Mouse (Mus musculus) left cerebral cortex, adult 2 months (tissue): Measurements from ENCODE around the gene Neurog1. TPM values are rescaled to one million over a fixed set of nuclear protein-coding genes. Genes with fewer than 3 reads are reported as not detected.

ENCODE experiments used
- DNase-seq, 2 experiments: peaks; one replicate each; pipeline ENCODE4 v3.0.0; 2021 to 2022; ENCODE audit warnings: low spot score in 2 of 2, mixed read lengths in 1 of 2; ENCODE audit errors: extremely low spot score in 1 of 2
- H3K27ac ChIP-seq: fragments of 200-600 bp; 2 replicates; pipeline ENCODE4 v1.8.1; 2022
- H3K4me3 ChIP-seq: fragments of 200-600 bp; 2 replicates; pipeline ENCODE4 v1.8.1; 2022
- CTCF ChIP-seq: fragments of 200-600 bp; IDR thresholded peaks from 2 replicates; pipeline ENCODE4 v1.8.1; 2022; ENCODE audit warnings: antibody characterized with exemption, mild to moderate bottlenecking, moderate library complexity
- intact Hi-C: fragments of 180-260 bp; cut with DNase I; formaldehyde crosslinking; loops from one replicate; pipeline ENCODE4 v1.15.1; 2025
- total RNA-seq, 2 experiments: library from RNA; stranded (reverse); gene quantifications; 2 replicates each; pipeline ENCODE4 v1.2.3; 2021

Gene Neurog1
- total RNA-seq, 2 experiments from 2014 or later = not detected

- Histone ChIP-seq H3K4me3 (no peak overlapping the region), H3K27ac (no peak overlapping the region)
- TF ChIP-seq CTCF = no peak
- intact Hi-C loops = loop anchor here (5.0 kb wide), 1 partner anchor 430 kb away; no protein-coding TSS in a partner anchor
- no peak for DNase-seq
Observed at GRCm38 (mm10) chr13:56256716-56257299, 4.8 kb upstream of the Neurog1 start.

GRCm38 (mm10) chr13:56253379-56253778, 1.4 kb upstream of the Neurog1 start:
- no peak for TF ChIP-seq CTCF
- H3K4me3 ChIP-seq = no peak overlapping the region
- H3K27ac ChIP-seq = no peak overlapping the region
- no peak for DNase-seq
- intact Hi-C loops = no loop called here

GRCm38 (mm10) chr13:56252783-56253182, 820 bp upstream of the Neurog1 start:
- no peak for TF ChIP-seq CTCF
- Histone ChIP-seq H3K4me3 (no peak overlapping the region), H3K27ac (no peak overlapping the region)
- intact Hi-C loops = loop anchor here (1.0 kb wide), 1 partner anchor 31 kb away; no protein-coding TSS in a partner anchor
- DNase-seq = no peak

- Histone ChIP-seq H3K4me3 (no peak overlapping the region), H3K27ac (no peak overlapping the region)
- DNase-seq = no peak
- TF ChIP-seq CTCF = no peak
- intact Hi-C loops = no loop called here
Observed at GRCm38 (mm10) chr13:56251176-56251923, 613 bp downstream of the Neurog1 start.

- intact Hi-C loops = no loop called here
- H3K4me3 ChIP-seq = no peak overlapping the region
- no peak for TF ChIP-seq CTCF
- no peak for DNase-seq
- H3K27ac ChIP-seq = no peak overlapping the region
Observed at GRCm38 (mm10) chr13:56250551-56251161, 1.3 kb downstream of the Neurog1 start.

GRCm38 (mm10) chr13:56249593-56250341, 2.2 kb downstream of the Neurog1 start:
- no peak for TF ChIP-seq CTCF
- DNase-seq = no peak
- H3K27ac ChIP-seq = no peak overlapping the region
- H3K4me3 ChIP-seq = no peak overlapping the region
- intact Hi-C loops = loop anchor here (2.0 kb wide), 1 partner anchor 19 kb away; no protein-coding TSS in a partner anchor

GRCm38 (mm10) chr13:56243104-56243503, 8.9 kb downstream of the Neurog1 start:
- intact Hi-C loops = no loop called here
- Histone ChIP-seq H3K4me3 (no peak overlapping the region), H3K27ac (no peak overlapping the region)
- no peak for DNase-seq
- no peak; the same call in 1 of the 2 replicates for TF ChIP-seq CTCF

- Histone ChIP-seq H3K4me3 (no peak overlapping the region), H3K27ac (no peak overlapping the region)
- intact Hi-C loops = no loop called here
- TF ChIP-seq CTCF = no peak
- DNase-seq = no peak
Observed at GRCm38 (mm10) chr13:56240012-56240770, 11.8 kb downstream of the Neurog1 start.

GRCm38 (mm10) chr13:56237905-56238304, 14.1 kb downstream of the Neurog1 start:
- no peak for DNase-seq
- intact Hi-C loops = no loop called here
- Histone ChIP-seq H3K4me3 (no peak overlapping the region), H3K27ac (no peak overlapping the region)
- no peak for TF ChIP-seq CTCF

- no peak for DNase-seq
- TF ChIP-seq CTCF = no peak
- Histone ChIP-seq H3K4me3 (no peak overlapping the region), H3K27ac (no peak overlapping the region)
- intact Hi-C loops = no loop called here
Observed at GRCm38 (mm10) chr13:56236194-56236593, 15.8 kb downstream of the Neurog1 start.

- intact Hi-C loops = no loop called here
- H3K27ac ChIP-seq = no peak overlapping the region
- no peak overlapping the region for H3K4me3 ChIP-seq
- TF ChIP-seq CTCF = no peak
- DNase-seq = no peak
Observed at GRCm38 (mm10) chr13:56228790-56229189, 23.2 kb downstream of the Neurog1 start.
